Mouse (Mus musculus) thymus, adult 2 months (tissue): ENCODE data around the gene Gnb1l.

ENCODE experiments used
- CTCF ChIP-seq: fragments of 200-500 bp; IDR thresholded peaks from 2 replicates; pipeline ENCODE4 v1.5.1; 2012; ENCODE audit warnings: mild to moderate bottlenecking, control low read depth, low read length, moderate library complexity, borderline replicate concordance; ENCODE audit not compliant: control insufficient read depth, poor library complexity, insufficient read depth; ENCODE audit errors: extremely low read depth
- POLR2A ChIP-seq: fragments of 200-500 bp; IDR thresholded peaks from 2 replicates; pipeline ENCODE4 v1.6.1; 2012; ENCODE audit warnings: mild to moderate bottlenecking, low read length, control low read depth, moderate library complexity; ENCODE audit not compliant: control insufficient read depth, poor library complexity, insufficient read depth; ENCODE audit errors: extremely low read depth

DNA sequence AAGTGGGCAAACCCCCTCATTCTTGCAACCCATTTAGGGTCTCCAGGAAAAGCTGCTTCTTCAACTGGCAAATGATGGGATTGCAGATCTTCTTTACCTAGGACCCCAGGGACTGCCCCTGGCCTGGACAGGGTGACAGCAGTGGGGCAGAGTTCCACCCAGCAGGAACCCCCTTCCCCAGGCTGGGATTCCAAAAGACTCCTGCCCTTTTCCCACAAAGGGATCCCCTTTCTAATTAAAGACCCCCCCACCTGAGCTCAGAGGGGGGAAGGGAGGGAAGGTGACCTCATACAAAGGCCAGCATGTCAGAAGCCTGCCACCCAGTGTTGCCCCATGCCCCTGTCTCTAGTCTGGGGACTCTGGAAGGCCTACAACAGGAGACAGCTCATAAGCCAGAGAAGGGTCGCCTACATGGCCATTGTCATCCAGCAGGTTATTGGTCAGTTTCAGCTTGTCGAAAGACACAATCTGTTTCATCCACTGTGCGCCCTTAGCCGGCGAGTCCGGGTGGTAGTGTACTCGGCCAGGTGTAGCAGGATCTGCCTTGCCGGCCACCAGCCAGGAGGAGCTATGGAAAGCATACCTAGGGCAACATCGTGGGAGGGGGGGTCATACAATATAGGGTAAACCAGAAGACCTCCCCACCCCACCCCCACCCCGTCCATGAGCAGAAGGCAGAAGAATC is 85.3 kb downstream of the Gnb1l start:
- TF ChIP-seq CTCF: no peak
- TF ChIP-seq POLR2A: no peak
